Mouse (Mus musculus): Measurements from ENCODE around the gene Zcchc9. TPM values are rescaled to one million over a fixed set of nuclear protein-coding genes. Genes with fewer than 3 reads are reported as not detected.

Gene Zcchc9
- polyA plus RNA-seq (2014; fragmentation: Nextera tagmentation; extraction: Ambion mirVana) = 29.7 and 36.0 TPM in 2 replicates

DNA sequence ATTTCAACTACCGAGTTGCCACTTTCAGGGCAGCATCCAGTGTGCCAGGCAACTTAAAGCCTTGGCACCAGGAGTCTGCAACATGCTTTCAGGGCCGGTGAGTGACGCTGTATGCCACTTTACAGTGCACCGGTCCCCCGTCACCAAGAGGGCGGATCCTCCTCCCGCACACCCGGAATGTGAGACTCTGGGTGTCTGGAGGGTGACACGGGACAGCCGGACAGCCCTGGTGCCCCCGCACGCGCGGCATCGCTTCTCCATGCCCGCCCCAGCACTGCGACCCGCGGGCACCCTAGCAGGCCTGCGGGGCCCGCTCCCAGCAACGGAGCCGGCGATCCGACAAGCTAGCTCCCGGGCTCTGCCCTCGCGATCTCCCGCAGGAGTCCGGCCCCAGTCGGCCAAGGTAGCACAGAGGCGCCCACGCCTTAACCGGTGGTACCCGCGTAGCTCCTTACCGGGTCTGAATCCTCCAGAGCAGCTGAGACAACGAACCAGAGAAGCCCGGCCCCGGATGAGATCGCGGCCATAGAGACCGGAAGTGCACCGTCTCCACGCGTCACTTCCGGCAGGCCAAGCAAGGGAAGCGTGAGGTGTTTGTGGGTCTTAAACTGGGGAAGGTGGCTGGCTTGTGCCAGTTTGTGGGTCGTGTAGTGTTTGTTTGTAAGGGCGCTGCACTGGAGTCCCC lies at the start of gene Zcchc9:
TSS of gene Zcchc9 (minus strand) at position 551 of the 685 bp plus-strand sequence.
- Histone ChIP-seq H3K4me2 (ENCODE audit: low read depth, severe bottlenecking) (peak within 1 kb of the TSS; percentile 49), H3K4me1 (ENCODE audit: control insufficient read depth, insufficient read depth, low read length) (peaks cover 3% of the 10 kb centered on the region; the same call in 1 of the 2 replicates), H3K9me3 (ENCODE audit: control insufficient read depth, low read length) (no peaks in the 10 kb centered on the region), H3K27ac (replicated peaks; ENCODE audit: low read depth, low read length) (peak within 1 kb of the TSS; percentile 74), H3K4me3 (ENCODE audit: low read depth, low read length) (peak within 1 kb of the TSS; percentile 92), H3K9ac (ENCODE audit: low read length) (peak within 1 kb of the TSS; percentile 97), H3K27me3 (ENCODE audit: control insufficient read depth, insufficient read depth, low read length) (no peaks in the 10 kb centered on the region), H3K36me3 (ENCODE audit: control insufficient read depth, insufficient read depth, low read length) (peaks cover 7% of the 10 kb centered on the region)
- DNase-seq (ENCODE audit: low spot score) = peak; percentile 93
- peak; percentile 96 for ATAC-seq (ENCODE audit: insufficient number of reproducible peaks, low FRiP score, low TSS enrichment, low read depth)
- under 1% methylated on average over 50 of the region's 50 CpGs for WGBS

DNA sequence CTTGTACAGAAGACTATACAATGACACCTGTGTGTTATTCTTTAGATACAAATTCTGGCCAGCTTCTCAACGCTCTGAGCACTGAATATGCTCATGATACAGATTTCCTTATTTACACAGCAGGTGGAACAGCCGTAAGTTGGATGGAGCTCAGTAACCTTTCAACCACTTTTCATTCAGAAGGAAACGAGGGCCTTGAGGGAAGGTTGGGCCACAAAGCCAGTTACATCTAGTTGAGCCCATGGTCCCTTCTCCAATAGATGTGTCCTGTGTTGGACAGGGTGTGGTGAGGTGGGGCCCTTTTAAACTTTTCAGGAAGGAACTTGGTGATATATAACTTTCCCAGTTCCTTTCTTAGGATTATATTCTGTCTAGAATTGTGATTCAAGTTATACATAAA lies 46.9 kb upstream of the Zcchc9 start:
- DNase-seq (ENCODE audit: low spot score) (peak; percentile 17), ATAC-seq (ENCODE audit: insufficient number of reproducible peaks, low FRiP score, low TSS enrichment, low read depth) (no peak)
- whole genome bisulfite sequencing = 92% methylated on average over 3 of the region's 3 CpGs

GRCm38 (mm10) chr13:91827876-91828275 lies 20.4 kb upstream of the Zcchc9 start:
- 0 out of 2 replicates have a peak, but pooled peaks cover 2% of the 10 kb centered on the region for H3K4me1 ChIP-seq (ENCODE audit: control insufficient read depth, insufficient read depth, low read length)
- no peaks in the 10 kb centered on the region for H3K9me3 ChIP-seq (ENCODE audit: control insufficient read depth, low read length)
- ATAC-seq (ENCODE audit: insufficient number of reproducible peaks, low FRiP score, low TSS enrichment, low read depth) (no peak), DNase-seq (ENCODE audit: low spot score) (no peak)
- no peak overlapping the region for H3K27ac ChIP-seq (replicated peaks; ENCODE audit: low read depth, low read length)
- H3K9ac ChIP-seq (ENCODE audit: low read length) = no peak overlapping the region
- H3K4me2 ChIP-seq (ENCODE audit: low read depth, severe bottlenecking) = no peak overlapping the region
- no peaks in the 10 kb centered on the region for H3K36me3 ChIP-seq (ENCODE audit: control insufficient read depth, insufficient read depth, low read length)
- H3K27me3 ChIP-seq (ENCODE audit: control insufficient read depth, insufficient read depth, low read length) = no peaks in the 10 kb centered on the region
- no peak overlapping the region for H3K4me3 ChIP-seq (ENCODE audit: low read depth, low read length)

More for the DNA sequence above, 46.9 kb upstream of the Zcchc9 start:
- Histone ChIP-seq H3K27me3 (ENCODE audit: control insufficient read depth, insufficient read depth, low read length) (no peaks in the 10 kb centered on the region), H3K4me1 (ENCODE audit: control insufficient read depth, insufficient read depth, low read length) (no peaks in the 10 kb centered on the region), H3K27ac (replicated peaks; ENCODE audit: low read depth, low read length) (no peak overlapping the region), H3K4me3 (ENCODE audit: low read depth, low read length) (no peak overlapping the region), H3K9ac (ENCODE audit: low read length) (no peak overlapping the region), H3K4me2 (ENCODE audit: low read depth, severe bottlenecking) (no peak overlapping the region), H3K9me3 (ENCODE audit: control insufficient read depth, low read length) (no peaks in the 10 kb centered on the region), H3K36me3 (ENCODE audit: control insufficient read depth, insufficient read depth, low read length) (no peaks in the 10 kb centered on the region)

- H3K9me3 ChIP-seq (ENCODE audit: control insufficient read depth, low read length) = no peaks in the 10 kb centered on the region
- ATAC-seq (ENCODE audit: insufficient number of reproducible peaks, low FRiP score, low TSS enrichment, low read depth) = no peak
- no peaks in the 10 kb centered on the region for H3K36me3 ChIP-seq (ENCODE audit: control insufficient read depth, insufficient read depth, low read length)
- no peak overlapping the region for H3K9ac ChIP-seq (ENCODE audit: low read length)
- no peaks in the 10 kb centered on the region for H3K27me3 ChIP-seq (ENCODE audit: control insufficient read depth, insufficient read depth, low read length)
- H3K4me2 ChIP-seq (ENCODE audit: low read depth, severe bottlenecking) = no peak overlapping the region
- no peak overlapping the region for H3K4me3 ChIP-seq (ENCODE audit: low read depth, low read length)
- no peak overlapping the region for H3K27ac ChIP-seq (replicated peaks; ENCODE audit: low read depth, low read length)
- WGBS = 89% methylated on average over 2 of the region's 2 CpGs
- DNase-seq (ENCODE audit: low spot score) = no peak
- 0 out of 2 replicates have a peak, but pooled peaks cover 2% of the 10 kb centered on the region for H3K4me1 ChIP-seq (ENCODE audit: control insufficient read depth, insufficient read depth, low read length)
Observed at GRCm38 (mm10) chr13:91826066-91826465, 18.6 kb upstream of the Zcchc9 start.

- Histone ChIP-seq H3K27ac (replicated peaks; ENCODE audit: low read depth, low read length) (no peak overlapping the region), H3K4me3 (ENCODE audit: low read depth, low read length) (no peak overlapping the region), H3K9me3 (ENCODE audit: control insufficient read depth, low read length) (no peaks in the 10 kb centered on the region), H3K4me2 (ENCODE audit: low read depth, severe bottlenecking) (no peak overlapping the region), H3K4me1 (ENCODE audit: control insufficient read depth, insufficient read depth, low read length) (0 out of 2 replicates have a peak, but pooled peaks cover 2% of the 10 kb centered on the region), H3K9ac (ENCODE audit: low read length) (no peak overlapping the region), H3K27me3 (ENCODE audit: control insufficient read depth, insufficient read depth, low read length) (no peaks in the 10 kb centered on the region), H3K36me3 (ENCODE audit: control insufficient read depth, insufficient read depth, low read length) (no peaks in the 10 kb centered on the region)
- WGBS = 57% methylated on average over 4 of the region's 4 CpGs
- ATAC-seq (ENCODE audit: insufficient number of reproducible peaks, low FRiP score, low TSS enrichment, low read depth) (peak; percentile 47; the same call in 1 of the 2 replicates), DNase-seq (ENCODE audit: low spot score) (no peak)
Observed at GRCm38 (mm10) chr13:91824845-91825550, 17.5 kb upstream of the Zcchc9 start.

DNA sequence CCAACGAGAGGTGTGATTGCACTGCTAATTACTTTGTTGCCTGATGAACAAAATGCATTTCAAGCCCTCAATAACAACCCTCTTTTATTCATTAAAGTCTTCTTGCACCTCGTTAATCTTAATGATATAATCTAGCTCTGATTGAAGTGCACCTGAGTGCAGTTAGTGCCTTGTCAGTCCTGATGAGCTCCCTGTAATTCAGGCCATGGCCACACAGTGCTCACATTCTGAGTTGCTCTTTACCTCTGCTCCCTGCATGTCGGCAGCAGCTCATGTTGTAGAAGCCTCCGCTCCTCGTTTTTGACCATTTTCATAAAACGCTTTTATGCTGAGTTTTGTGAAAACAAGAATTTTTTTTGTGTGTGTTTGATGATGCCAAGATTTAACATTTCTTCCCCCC lies 16.2 kb upstream of the Zcchc9 start:
- Histone ChIP-seq H3K36me3 (ENCODE audit: control insufficient read depth, insufficient read depth, low read length) (no peaks in the 10 kb centered on the region), H3K27ac (replicated peaks; ENCODE audit: low read depth, low read length) (no peak overlapping the region), H3K4me3 (ENCODE audit: low read depth, low read length) (no peak overlapping the region), H3K4me1 (ENCODE audit: control insufficient read depth, insufficient read depth, low read length) (0 out of 2 replicates have a peak, but pooled peaks cover 2% of the 10 kb centered on the region), H3K9me3 (ENCODE audit: control insufficient read depth, low read length) (no peaks in the 10 kb centered on the region), H3K4me2 (ENCODE audit: low read depth, severe bottlenecking) (no peak overlapping the region), H3K27me3 (ENCODE audit: control insufficient read depth, insufficient read depth, low read length) (no peaks in the 10 kb centered on the region), H3K9ac (ENCODE audit: low read length) (no peak overlapping the region)
- ATAC-seq (ENCODE audit: insufficient number of reproducible peaks, low FRiP score, low TSS enrichment, low read depth) (no peak), DNase-seq (ENCODE audit: low spot score) (no peak)
- WGBS = 31% methylated on average over 6 of the region's 6 CpGs

GRCm38 (mm10) chr13:91814670-91815069 lies 7.2 kb upstream of the Zcchc9 start:
- Histone ChIP-seq H3K27me3 (ENCODE audit: control insufficient read depth, insufficient read depth, low read length) (no peaks in the 10 kb centered on the region), H3K4me3 (ENCODE audit: low read depth, low read length) (no peak overlapping the region), H3K9ac (ENCODE audit: low read length) (no peak overlapping the region), H3K4me1 (ENCODE audit: control insufficient read depth, insufficient read depth, low read length) (no peaks in the 10 kb centered on the region), H3K9me3 (ENCODE audit: control insufficient read depth, low read length) (no peaks in the 10 kb centered on the region), H3K4me2 (ENCODE audit: low read depth, severe bottlenecking) (no peak overlapping the region), H3K36me3 (ENCODE audit: control insufficient read depth, insufficient read depth, low read length) (no peaks in the 10 kb centered on the region), H3K27ac (replicated peaks; ENCODE audit: low read depth, low read length) (no peak overlapping the region)
- WGBS = 90% methylated on average over 5 of the region's 5 CpGs
- no peak for ATAC-seq (ENCODE audit: insufficient number of reproducible peaks, low FRiP score, low TSS enrichment, low read depth)
- DNase-seq (ENCODE audit: low spot score) = no peak

- no peak overlapping the region for H3K27ac ChIP-seq (replicated peaks; ENCODE audit: low read depth, low read length)
- no peak overlapping the region for H3K4me2 ChIP-seq (ENCODE audit: low read depth, severe bottlenecking)
- peaks cover 5% of the 10 kb centered on the region for H3K36me3 ChIP-seq (ENCODE audit: control insufficient read depth, insufficient read depth, low read length)
- no peaks in the 10 kb centered on the region for H3K9me3 ChIP-seq (ENCODE audit: control insufficient read depth, low read length)
- H3K27me3 ChIP-seq (ENCODE audit: control insufficient read depth, insufficient read depth, low read length) = no peaks in the 10 kb centered on the region
- DNase-seq (ENCODE audit: low spot score) (no peak), ATAC-seq (ENCODE audit: insufficient number of reproducible peaks, low FRiP score, low TSS enrichment, low read depth) (no peak)
- no peak overlapping the region for H3K4me3 ChIP-seq (ENCODE audit: low read depth, low read length)
- peaks cover 3% of the 10 kb centered on the region; the same call in 1 of the 2 replicates for H3K4me1 ChIP-seq (ENCODE audit: control insufficient read depth, insufficient read depth, low read length)
- H3K9ac ChIP-seq (ENCODE audit: low read length) = no peak overlapping the region
- WGBS = 35% methylated on average over 2 of the region's 2 CpGs
Observed at GRCm38 (mm10) chr13:91809476-91809875, 2.0 kb upstream of the Zcchc9 start.

Data from limb, embryonic 11.5 days (tissue).